Mouse (Mus musculus) MEL (cell line): ENCODE measurements around the gene Cd47. TPM values are rescaled to one million over a fixed set of nuclear protein-coding genes. Genes with fewer than 3 reads are reported as not detected.

Experiments used
- DNase-seq: peaks from one replicate; pipeline ENCODE4 v3.0.0; 2011; ENCODE audit warnings: low read depth, low spot score
- H3K27ac ChIP-seq: 2 replicates; pipeline ENCODE4 v1.5.1; 2012; ENCODE audit warnings: low read depth, mild to moderate bottlenecking, control low read depth, low read length, moderate library complexity; ENCODE audit not compliant: control insufficient read depth
- H3K27me3 ChIP-seq, 2 experiments: fragments of 150-350 bp in 1 of 2; sonication (generic) in 1 of 2; 2 replicates each; pipeline ENCODE4 v1.6.1; 2012; ENCODE audit warnings: low read length in 2 of 2, mild to moderate bottlenecking in 2 of 2, improper control_type of control experiment in 1 of 2, moderate library complexity in 1 of 2; ENCODE audit not compliant: insufficient read depth in 2 of 2, control insufficient read depth in 1 of 2
- H3K36me3 ChIP-seq, 2 experiments: 2 replicates each; pipeline ENCODE4 v1.6.1; 2012 to 2014; ENCODE audit warnings: low read length in 2 of 2, improper control_type of control experiment in 1 of 2, inconsistent platforms in 1 of 2, mild to moderate bottlenecking in 1 of 2; ENCODE audit not compliant: insufficient read depth in 2 of 2, control insufficient read depth in 1 of 2
- H3K4me1 ChIP-seq, 2 experiments: fragments of 150-350 bp in 1 of 2; sonication (generic) in 1 of 2; 2 replicates each; pipeline ENCODE4 v1.6.1; 2012; ENCODE audit warnings: low read length in 2 of 2, improper control_type of control experiment in 1 of 2, mild to moderate bottlenecking in 1 of 2; ENCODE audit not compliant: insufficient read depth in 2 of 2, control insufficient read depth in 1 of 2
- H3K4me3 ChIP-seq, 2 experiments: fragments of 150-350 bp in 1 of 2; sonication (generic) in 1 of 2; 2 replicates each; pipeline ENCODE4 v1.5.1; 2012; ENCODE audit warnings: low read depth in 2 of 2, low read length in 2 of 2, mild to moderate bottlenecking in 2 of 2, moderate library complexity in 2 of 2, control low read depth in 1 of 2, improper control_type of control experiment in 1 of 2; ENCODE audit not compliant: control insufficient read depth in 1 of 2, insufficient read depth in 1 of 2
- H3K79me2 ChIP-seq: 2 replicates; pipeline ENCODE4 v1.6.1; 2012; ENCODE audit warnings: mild to moderate bottlenecking, low read length, moderate library complexity; ENCODE audit not compliant: control insufficient read depth, poor library complexity, insufficient read depth
- H3K9ac ChIP-seq: 2 replicates; pipeline ENCODE4 v1.6.1; 2012; ENCODE audit warnings: low read depth, mild to moderate bottlenecking, control low read depth, low read length, moderate library complexity; ENCODE audit not compliant: control insufficient read depth, poor library complexity, severe bottlenecking
- H3K9me3 ChIP-seq: fragments of 150-350 bp; sonication (generic); replicated peaks from 2 replicates; pipeline ENCODE4 v1.6.1; 2012; ENCODE audit warnings: mild to moderate bottlenecking, low read length, improper control_type of control experiment, moderate library complexity; ENCODE audit not compliant: insufficient read depth
- BHLHE40 ChIP-seq: IDR thresholded peaks from 2 replicates; pipeline ENCODE4 v1.6.1; 2012; ENCODE audit warnings: low read depth, mild to moderate bottlenecking, inconsistent platforms, low read length, improper control_type of control experiment, borderline replicate concordance
- CTCF ChIP-seq, 3 experiments: IDR thresholded peaks in 2 of 3; conservative IDR thresholded peaks in 1 of 3; 2 replicates each; pipeline ENCODE4 v1.5.1; 2011 to 2012; ENCODE audit warnings: low read length in 3 of 3, low read depth in 2 of 3, mild to moderate bottlenecking in 2 of 3, improper control_type of control experiment in 1 of 3, inconsistent platforms in 1 of 3, mixed read lengths in 1 of 3, moderate library complexity in 1 of 3; ENCODE audit not compliant: control insufficient read depth in 1 of 3, insufficient read depth in 1 of 3, poor library complexity in 1 of 3, severe bottlenecking in 1 of 3
- ELF1 ChIP-seq: IDR thresholded peaks from 2 replicates; pipeline ENCODE4 v1.6.1; 2014; ENCODE audit warnings: low read depth, mild to moderate bottlenecking, inconsistent platforms, low read length, improper control_type of control experiment, moderate library complexity
- EP300 ChIP-seq, 2 experiments: IDR thresholded peaks; 2 replicates each; pipeline ENCODE4 v1.6.1; 2011; ENCODE audit warnings: improper control_type of control experiment in 2 of 2, low read length in 2 of 2, low read depth in 1 of 2, mild to moderate bottlenecking in 1 of 2
- GATA1 ChIP-seq: IDR thresholded peaks from 2 replicates; pipeline ENCODE4 v1.6.1; 2011; ENCODE audit warnings: low read depth, low read length, improper control_type of control experiment
- MYC ChIP-seq: IDR thresholded peaks from 2 replicates; pipeline ENCODE4 v1.6.1; 2011; ENCODE audit warnings: low read depth, mild to moderate bottlenecking, low read length, improper control_type of control experiment, moderate library complexity
- NRF1 ChIP-seq: IDR thresholded peaks from 2 replicates; pipeline ENCODE4 v1.6.1; 2014; ENCODE audit warnings: low read depth, mild to moderate bottlenecking, inconsistent platforms, low read length, improper control_type of control experiment, moderate library complexity; ENCODE audit not compliant: poor library complexity, insufficient read depth, severe bottlenecking
- RAD21 ChIP-seq: IDR thresholded peaks from 2 replicates; pipeline ENCODE4 v1.6.1; 2011; ENCODE audit warnings: mild to moderate bottlenecking, low read depth, low read length, improper control_type of control experiment
- RCOR1 ChIP-seq: IDR thresholded peaks from 2 replicates; pipeline ENCODE4 v1.6.1; 2012; ENCODE audit warnings: low read depth, mild to moderate bottlenecking, inconsistent platforms, low read length, improper control_type of control experiment
- SMC3 ChIP-seq: IDR thresholded peaks from 2 replicates; pipeline ENCODE4 v1.6.1; 2011; ENCODE audit warnings: low read depth, low read length, improper control_type of control experiment
- TBP ChIP-seq: IDR thresholded peaks from 2 replicates; pipeline ENCODE4 v1.8.0; 2011; ENCODE audit warnings: low read depth, low read length, improper control_type of control experiment
- TCF12 ChIP-seq: IDR thresholded peaks from 2 replicates; pipeline ENCODE4 v1.6.1; 2014; ENCODE audit warnings: low read depth, mild to moderate bottlenecking, inconsistent platforms, low read length, improper control_type of control experiment, moderate library complexity
- USF1 ChIP-seq: IDR thresholded peaks from 2 replicates; pipeline ENCODE4 v1.6.1; 2014; ENCODE audit warnings: low read depth, mild to moderate bottlenecking, inconsistent platforms, low read length, improper control_type of control experiment, moderate library complexity
- ZNF384 ChIP-seq: IDR thresholded peaks from 2 replicates; pipeline ENCODE4 v1.6.1; 2012; ENCODE audit warnings: low read depth, mild to moderate bottlenecking, inconsistent platforms, low read length, improper control_type of control experiment
- polyA plus RNA-seq, 2 experiments: library from polyadenylated mRNA; stranded (reverse) in 1 of 2; unstranded in 1 of 2; fragments of >175 nt in 1 of 2; fragments of >200 nt in 1 of 2; gene quantifications; 2 replicates each; pipeline versions ENCODE4 v1.2.1 to v1.2.4; 2012; ENCODE audit warnings: low replicate concordance in 2 of 2, low read depth in 1 of 2; ENCODE audit not compliant: insufficient read length in 2 of 2, insufficient read depth in 1 of 2, missing spikeins in 1 of 2
- total RNA-seq: library from RNA; depleted of rRNA; stranded (reverse); fragments of 300-350 nt; gene quantifications from 2 replicates; pipeline ENCODE4 v1.2.3, GENCODE M21; 2012

Cd47 gene
- total and polyA plus RNA-seq, 3 experiments = 45.9 to 57.5 (median 51.7) TPM

DNA sequence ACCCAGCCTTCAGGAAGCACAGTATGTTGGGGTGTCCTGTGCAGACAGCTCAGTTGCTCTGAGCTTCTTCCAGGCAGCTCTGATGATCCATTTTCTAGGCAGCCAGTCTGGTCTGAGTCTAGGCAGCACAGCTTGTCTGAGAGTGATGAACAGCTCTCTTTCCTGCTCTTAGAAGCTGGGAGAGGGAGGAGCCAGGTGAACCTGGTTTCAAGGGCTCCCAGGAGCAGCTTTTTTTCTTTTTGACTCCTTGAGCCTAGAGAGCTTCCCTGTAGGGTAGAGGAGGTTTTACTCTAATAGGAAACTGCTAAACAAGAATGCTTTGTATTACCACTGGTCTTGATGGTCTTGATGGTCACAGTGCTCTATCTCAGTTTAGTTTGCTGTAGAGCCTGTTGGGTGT, 101.1 kb downstream of the Cd47 start:
- Histone ChIP-seq H3K9ac (no peak overlapping the region), H3K79me2 (peaks cover 3% of the 10 kb centered on the region; the same call in 1 of the 2 replicates), H3K36me3 (peaks cover 11 to 37% of the 10 kb centered on the region in 2 experiments), H3K4me1 (peaks cover 13 to 22% of the 10 kb centered on the region in 2 experiments), H3K27ac (no peak overlapping the region), H3K9me3 (no peaks in the 10 kb centered on the region), H3K27me3 (no peaks in the 10 kb centered on the region), H3K4me3 (no peak overlapping the region)
- no peak for DNase-seq
- TF ChIP-seq RCOR1 (no peak), ELF1 (no peak), CTCF (IDR thresholded peaks at IDR 0.05 in 2 of 3, conservative IDR thresholded peaks at IDR 0.05 in 1 of 3; ENCODE audit: control insufficient read depth in 1 of 3, insufficient read depth in 1 of 3, low read depth in 2 of 3, low read length in 3 of 3, poor library complexity in 1 of 3, severe bottlenecking in 1 of 3) (no peak), NRF1 (no peak), BHLHE40 (no peak), MYC (no peak), RAD21 (no peak)

DNA sequence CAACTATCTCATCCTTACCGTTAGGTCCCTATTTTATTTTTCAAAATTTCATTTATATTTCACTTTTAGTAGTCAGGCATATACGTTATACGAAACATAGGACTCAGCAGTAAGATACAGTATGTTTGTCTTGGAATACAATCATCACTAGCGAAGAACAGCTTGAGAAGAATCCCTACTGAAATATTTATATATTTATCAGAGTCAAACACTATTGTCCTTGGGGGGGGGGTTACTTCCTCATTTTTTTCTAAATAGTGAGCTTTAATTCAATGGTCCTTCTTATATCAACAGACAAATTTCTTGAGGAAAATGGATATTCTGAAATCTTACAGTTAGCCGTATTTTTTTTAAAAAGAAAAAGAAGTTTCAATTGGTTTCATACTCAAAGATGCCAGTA, 101.8 kb downstream of the Cd47 start:
- Histone ChIP-seq H3K27ac (no peak overlapping the region), H3K9me3 (no peaks in the 10 kb centered on the region), H3K79me2 (peaks cover 3% of the 10 kb centered on the region; the same call in 1 of the 2 replicates), H3K4me3 (no peak overlapping the region), H3K36me3 (peaks cover 11 to 44% of the 10 kb centered on the region in 2 experiments), H3K9ac (no peak overlapping the region), H3K4me1 (peaks cover 20 to 22% of the 10 kb centered on the region in 2 experiments), H3K27me3 (no peaks in the 10 kb centered on the region)
- TF ChIP-seq TBP (no peak), ZNF384 (peak; percentile 45; the same call in 1 of the 2 replicates), SMC3 (no peak), TCF12 (0 out of 2 replicates have a peak, but pooled peaks have one; percentile 9), USF1 (no peak), EP300 (IDR thresholded peaks at IDR 0.05; ENCODE audit: low read depth in 1 of 2, low read length in 2 of 2) (peak; percentile 37 to 53; a peak in 2 of 4 replicates), GATA1 (peak; percentile 18; the same call in 1 of the 2 replicates)
- DNase-seq = peak; percentile 52
